Mouse (Mus musculus) MEL (cell line): ENCODE measurements at regions not wholly inside any gene's neighbourhood (a gene's known extent, or its start where the extent isn't known, plus 50 kb on each side); places are given as distances from the start of the nearest gene placed in this dataset.

ENCODE experiments used
- DNase-seq: peaks from one replicate; pipeline ENCODE4 v3.0.0; 2011; ENCODE audit warnings: low read depth, low spot score
- H3K27ac ChIP-seq: 2 replicates; pipeline ENCODE4 v1.5.1; 2012; ENCODE audit warnings: low read depth, mild to moderate bottlenecking, control low read depth, low read length, moderate library complexity; ENCODE audit not compliant: control insufficient read depth
- H3K27me3 ChIP-seq, 2 experiments: fragments of 150-350 bp in 1 of 2; sonication (generic) in 1 of 2; 2 replicates each; pipeline ENCODE4 v1.6.1; 2012; ENCODE audit warnings: low read length in 2 of 2, mild to moderate bottlenecking in 2 of 2, improper control_type of control experiment in 1 of 2, moderate library complexity in 1 of 2; ENCODE audit not compliant: insufficient read depth in 2 of 2, control insufficient read depth in 1 of 2
- H3K36me3 ChIP-seq, 2 experiments: 2 replicates each; pipeline ENCODE4 v1.6.1; 2012 to 2014; ENCODE audit warnings: low read length in 2 of 2, improper control_type of control experiment in 1 of 2, inconsistent platforms in 1 of 2, mild to moderate bottlenecking in 1 of 2; ENCODE audit not compliant: insufficient read depth in 2 of 2, control insufficient read depth in 1 of 2
- H3K4me1 ChIP-seq, 2 experiments: fragments of 150-350 bp in 1 of 2; sonication (generic) in 1 of 2; 2 replicates each; pipeline ENCODE4 v1.6.1; 2012; ENCODE audit warnings: low read length in 2 of 2, improper control_type of control experiment in 1 of 2, mild to moderate bottlenecking in 1 of 2; ENCODE audit not compliant: insufficient read depth in 2 of 2, control insufficient read depth in 1 of 2
- H3K4me3 ChIP-seq, 2 experiments: fragments of 150-350 bp in 1 of 2; sonication (generic) in 1 of 2; 2 replicates each; pipeline ENCODE4 v1.5.1; 2012; ENCODE audit warnings: low read depth in 2 of 2, low read length in 2 of 2, mild to moderate bottlenecking in 2 of 2, moderate library complexity in 2 of 2, control low read depth in 1 of 2, improper control_type of control experiment in 1 of 2; ENCODE audit not compliant: control insufficient read depth in 1 of 2, insufficient read depth in 1 of 2
- H3K79me2 ChIP-seq: 2 replicates; pipeline ENCODE4 v1.6.1; 2012; ENCODE audit warnings: mild to moderate bottlenecking, low read length, moderate library complexity; ENCODE audit not compliant: control insufficient read depth, poor library complexity, insufficient read depth
- H3K9ac ChIP-seq: 2 replicates; pipeline ENCODE4 v1.6.1; 2012; ENCODE audit warnings: low read depth, mild to moderate bottlenecking, control low read depth, low read length, moderate library complexity; ENCODE audit not compliant: control insufficient read depth, poor library complexity, severe bottlenecking
- H3K9me3 ChIP-seq: fragments of 150-350 bp; sonication (generic); replicated peaks from 2 replicates; pipeline ENCODE4 v1.6.1; 2012; ENCODE audit warnings: mild to moderate bottlenecking, low read length, improper control_type of control experiment, moderate library complexity; ENCODE audit not compliant: insufficient read depth
- E2F4 ChIP-seq: IDR thresholded peaks from 2 replicates; pipeline ENCODE4 v1.6.1; 2011; ENCODE audit warnings: low read depth, low read length, improper control_type of control experiment, borderline replicate concordance
- ELF1 ChIP-seq: IDR thresholded peaks from 2 replicates; pipeline ENCODE4 v1.6.1; 2014; ENCODE audit warnings: low read depth, mild to moderate bottlenecking, inconsistent platforms, low read length, improper control_type of control experiment, moderate library complexity
- EP300 ChIP-seq, 2 experiments: IDR thresholded peaks; 2 replicates each; pipeline ENCODE4 v1.6.1; 2011; ENCODE audit warnings: improper control_type of control experiment in 2 of 2, low read length in 2 of 2, low read depth in 1 of 2, mild to moderate bottlenecking in 1 of 2
- GABPA ChIP-seq: IDR thresholded peaks from 2 replicates; pipeline ENCODE4 v1.6.1; 2012; ENCODE audit warnings: low read depth, mild to moderate bottlenecking, inconsistent platforms, low read length, improper control_type of control experiment, moderate library complexity
- GATA1 ChIP-seq: IDR thresholded peaks from 2 replicates; pipeline ENCODE4 v1.6.1; 2011; ENCODE audit warnings: low read depth, low read length, improper control_type of control experiment
- KAT2A ChIP-seq: conservative IDR thresholded peaks from 2 replicates; pipeline ENCODE4 v1.6.1; 2012; ENCODE audit warnings: low read depth, low read length, improper control_type of control experiment, inconsistent platforms
- MAFK ChIP-seq: IDR thresholded peaks from 2 replicates; pipeline ENCODE4 v1.6.1; 2011; ENCODE audit warnings: low read depth, mild to moderate bottlenecking, low read length, improper control_type of control experiment, borderline replicate concordance
- MYB ChIP-seq: IDR thresholded peaks from 2 replicates; pipeline ENCODE4 v1.6.1; 2011; ENCODE audit warnings: mild to moderate bottlenecking, low read depth, low read length, improper control_type of control experiment
- MYC ChIP-seq: IDR thresholded peaks from 2 replicates; pipeline ENCODE4 v1.6.1; 2011; ENCODE audit warnings: low read depth, mild to moderate bottlenecking, low read length, improper control_type of control experiment, moderate library complexity
- POLR2A ChIP-seq, 2 experiments: IDR thresholded peaks; 2 replicates each; pipeline ENCODE4 v1.6.1; 2011 to 2012; ENCODE audit warnings: low read length in 2 of 2, mild to moderate bottlenecking in 2 of 2, control low read depth in 1 of 2, improper control_type of control experiment in 1 of 2, low read depth in 1 of 2, moderate library complexity in 1 of 2; ENCODE audit not compliant: control insufficient read depth in 1 of 2, insufficient read depth in 1 of 2, poor library complexity in 1 of 2
- POLR2AphosphoS2 ChIP-seq: IDR thresholded peaks from 2 replicates; pipeline ENCODE4 v1.6.1; 2011; ENCODE audit warnings: low read length, improper control_type of control experiment
- RAD21 ChIP-seq: IDR thresholded peaks from 2 replicates; pipeline ENCODE4 v1.6.1; 2011; ENCODE audit warnings: mild to moderate bottlenecking, low read depth, low read length, improper control_type of control experiment
- TBP ChIP-seq: IDR thresholded peaks from 2 replicates; pipeline ENCODE4 v1.8.0; 2011; ENCODE audit warnings: low read depth, low read length, improper control_type of control experiment
- UBTF ChIP-seq: IDR thresholded peaks from 2 replicates; pipeline ENCODE4 v1.6.1; 2012; ENCODE audit warnings: low read depth, mild to moderate bottlenecking, inconsistent platforms, low read length, improper control_type of control experiment, moderate library complexity, borderline replicate concordance; ENCODE audit not compliant: insufficient read depth
- USF2 ChIP-seq, 2 experiments: IDR thresholded peaks; 2 replicates each; pipeline ENCODE4 v1.6.1; 2011 to 2012; ENCODE audit warnings: improper control_type of control experiment in 2 of 2, low read length in 2 of 2, borderline replicate concordance in 1 of 2, inconsistent platforms in 1 of 2, low read depth in 1 of 2, mild to moderate bottlenecking in 1 of 2; ENCODE audit not compliant: insufficient read depth in 1 of 2
- ZMIZ1 ChIP-seq: IDR thresholded peaks from 2 replicates; pipeline ENCODE4 v1.6.1; 2012; ENCODE audit warnings: low read depth, mild to moderate bottlenecking, inconsistent platforms, low read length, improper control_type of control experiment, moderate library complexity
- ZNF384 ChIP-seq: IDR thresholded peaks from 2 replicates; pipeline ENCODE4 v1.6.1; 2012; ENCODE audit warnings: low read depth, mild to moderate bottlenecking, inconsistent platforms, low read length, improper control_type of control experiment

GRCm38 (mm10) chr8:41570566-41570965 lies 153.7 kb upstream of the Frg1 start:
- H3K79me2 ChIP-seq, result no peaks in the 10 kb centered on the region
- TF ChIP-seq E2F4, result no peak
- no peak for TF ChIP-seq MYB
- no peak for TF ChIP-seq TBP
- TF ChIP-seq ZMIZ1, result no peak
- TF ChIP-seq POLR2AphosphoS2, result no peak
- TF ChIP-seq ZNF384, result no peak
- no peak for TF ChIP-seq MAFK
- TF ChIP-seq POLR2A (IDR thresholded peaks at IDR 0.05; ENCODE audit: control insufficient read depth in 1 of 2, insufficient read depth in 1 of 2, low read depth in 1 of 2, low read length in 2 of 2, poor library complexity in 1 of 2), result no peak
- no peak for TF ChIP-seq EP300 (IDR thresholded peaks at IDR 0.05; ENCODE audit: low read depth in 1 of 2, low read length in 2 of 2)
- no peak for TF ChIP-seq ELF1
- TF ChIP-seq MYC, result no peak
- TF ChIP-seq RAD21, result no peak
- no peak for TF ChIP-seq GATA1
- no peak for TF ChIP-seq UBTF
- no peak for DNase-seq

GRCm38 (mm10) chr8:41561995-41562394 lies 145.1 kb upstream of the Frg1 start:
- no peak for DNase-seq
- H3K79me2 ChIP-seq, result no peaks in the 10 kb centered on the region
- H3K9me3 ChIP-seq, result no peaks in the 10 kb centered on the region
- TF ChIP-seq ELF1 (no peak), GATA1 (no peak), RAD21 (no peak), USF2 (IDR thresholded peaks at IDR 0.05; ENCODE audit: borderline replicate concordance in 1 of 2, insufficient read depth in 1 of 2, low read depth in 1 of 2, low read length in 2 of 2) (no peak), GABPA (no peak), POLR2AphosphoS2 (no peak), KAT2A (no peak)
- no peak overlapping the region for H3K27ac ChIP-seq
- no peak overlapping the region for H3K9ac ChIP-seq
- H3K4me1 ChIP-seq, result no peaks in the 10 kb centered on the region
- H3K36me3 ChIP-seq, result no peaks in the 10 kb centered on the region
- no peak overlapping the region for H3K4me3 ChIP-seq
- H3K27me3 ChIP-seq, result no peaks in the 10 kb centered on the region

More at GRCm38 (mm10) chr8:41570566-41570965, 153.7 kb upstream of the Frg1 start:
- Histone ChIP-seq H3K9ac (no peak overlapping the region), H3K27ac (no peak overlapping the region), H3K27me3 (no peaks in the 10 kb centered on the region), H3K4me1 (no peaks in the 10 kb centered on the region), H3K4me3 (no peak overlapping the region), H3K9me3 (no peaks in the 10 kb centered on the region), H3K36me3 (no peaks in the 10 kb centered on the region)
